Mouse (Mus musculus): ENCODE measurements around the gene Leng9. TPM values are rescaled to one million over a fixed set of nuclear protein-coding genes. Genes with fewer than 3 reads are reported as not detected.

The Leng9 gene
- 2.8 and 3.7 TPM in 2 replicates for total RNA-seq (2023)

DNA sequence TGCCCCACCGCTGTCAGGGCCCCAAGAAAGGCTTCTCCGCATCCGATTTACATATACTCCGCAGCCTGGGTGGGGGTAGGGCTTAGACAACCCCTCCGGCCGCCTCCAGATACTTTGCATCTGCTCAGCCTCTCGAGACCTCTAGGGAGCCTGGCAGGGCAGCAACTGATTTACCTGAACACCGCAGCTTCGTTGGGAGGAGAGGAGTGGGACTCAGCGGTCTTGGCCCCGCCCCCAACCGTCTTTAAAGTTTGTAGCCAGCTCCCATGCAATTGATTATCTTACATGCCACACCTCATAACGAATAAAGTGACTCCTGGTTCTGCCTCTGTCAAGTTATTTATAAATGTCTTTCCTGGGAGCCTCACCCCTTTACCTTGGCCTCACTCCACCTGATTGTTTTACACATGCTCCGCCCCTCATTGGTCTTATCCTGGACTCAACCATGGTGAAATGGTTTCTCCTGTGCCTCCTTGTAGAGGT is at the start of gene Leng9:
TSS of gene Leng9 (minus strand) at position 316 of the 483 bp plus-strand sequence.

DNA sequence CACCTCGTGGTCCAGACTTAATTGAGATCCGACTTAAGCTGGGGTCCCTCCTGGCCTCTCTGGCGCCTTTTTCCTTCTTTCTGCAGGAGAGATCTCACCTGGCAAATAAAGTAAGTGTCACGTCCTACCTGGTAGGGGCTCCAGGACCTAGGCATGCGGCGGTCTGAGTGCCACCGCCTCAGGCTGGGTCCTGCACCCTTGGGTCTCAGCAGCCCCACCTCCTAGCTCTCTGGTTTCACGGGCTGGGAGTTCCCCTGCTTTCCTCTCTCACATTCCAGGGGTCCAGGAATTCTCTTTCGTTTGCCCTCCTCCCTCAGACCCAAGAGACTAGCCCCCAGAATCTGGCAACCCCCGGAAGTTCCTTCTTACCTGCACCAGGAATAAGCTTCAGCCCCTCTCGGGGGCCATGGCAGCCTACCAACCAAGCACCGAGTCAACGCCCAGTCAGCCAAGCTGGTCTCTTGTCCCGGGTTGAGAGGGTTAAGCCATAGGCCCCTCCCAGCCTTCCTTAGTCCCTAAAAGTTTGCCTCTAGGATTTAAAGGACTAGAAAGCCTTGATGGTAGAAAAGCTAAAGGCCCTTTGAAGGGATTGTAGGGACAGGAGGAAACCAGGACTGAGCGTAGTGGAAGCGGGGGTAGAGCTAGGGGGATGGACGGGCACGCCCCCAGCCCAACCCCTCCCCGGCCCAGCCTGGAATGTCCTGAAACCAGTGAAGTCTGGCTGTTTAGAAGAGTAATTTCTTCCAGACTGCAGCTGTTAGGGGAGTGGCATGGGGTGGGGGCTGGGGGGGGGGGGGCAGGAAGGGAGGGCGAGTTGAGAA is 14.1 kb upstream of the Leng9 start, which contains the start of gene Cdc42ep5:
TSS of gene Cdc42ep5 (minus strand) at position 771 of the 821 bp plus-strand sequence.

GRCm38 (mm10) chr7:4136771-4137531 is 13.2 kb downstream of the Leng9 start, which contains the start of gene Leng8:
TSS of gene Leng8 (plus strand) at chr7:4137039.

GRCm38 (mm10) chr7:4119344-4119902 is 30.8 kb downstream of the Leng9 start, which contains the start of gene Ttyh1:
TSS of gene Ttyh1 (plus strand) at chr7:4119408.

Other genes with a start within 250 kb of the Leng9 start
- gene Lilra6, start 234.9 kb downstream of the Leng9 start, total RNA-seq (2023) = 99.8 and 101 TPM in 2 replicates
- gene Lair1, start 87.2 kb downstream of the Leng9 start, total RNA-seq (2023) = 12.9 and 20.1 TPM in 2 replicates
- not detected in 2 replicates for gene Ttyh1, start 31.0 kb downstream of the Leng9 start, total RNA-seq (2023)
- 286 and 437 TPM in 2 replicates for gene Leng8, start 13.3 kb downstream of the Leng9 start, total RNA-seq (2023)
- not detected in 2 replicates for gene Cdc42ep5, start 14.5 kb upstream of the Leng9 start, total RNA-seq (2023)
- gene Lilra5, start 87.4 kb upstream of the Leng9 start, total RNA-seq (2023) = not detected in 2 replicates
- gene Ncr1, start 187.3 kb upstream of the Leng9 start, total RNA-seq (2023) = not detected in 2 replicates
- 0.19 and 0.43 TPM in 2 replicates for gene Gp6, start 247.4 kb upstream of the Leng9 start, total RNA-seq (2023)